Mouse (Mus musculus) intestine, postnatal 0 days (tissue): ENCODE measurements at regions not wholly inside any gene's neighbourhood (a gene's known extent, or its start where the extent isn't known, plus 50 kb on each side); places are given as distances from the start of the nearest gene placed in this dataset.

ENCODE experiments used
- ATAC-seq: fragments of 200-750 bp; cut with Nextera tagmentation; 2 replicates; pipeline ENCODE4 v1.8.0; 2017; ENCODE audit warnings: mild to moderate bottlenecking, moderate TSS enrichment, moderate library complexity
- H3K27ac ChIP-seq: fragments of 300-500 bp; sonication (generic); 2 replicates; pipeline ENCODE4 v1.5.1; 2014; ENCODE audit warnings: mild to moderate bottlenecking, low read depth, low read length, moderate library complexity
- H3K27me3 ChIP-seq: fragments of 300-500 bp; sonication (generic); replicated peaks from 2 replicates; pipeline ENCODE4 v1.6.1; 2014; ENCODE audit warnings: low read length, mixed read lengths; ENCODE audit not compliant: control insufficient read depth, insufficient read depth
- H3K36me3 ChIP-seq: fragments of 300-500 bp; sonication (generic); 2 replicates; pipeline ENCODE4 v1.6.1; 2014; ENCODE audit warnings: mild to moderate bottlenecking, moderate library complexity; ENCODE audit not compliant: control insufficient read depth, insufficient read depth
- H3K4me1 ChIP-seq: fragments of 300-500 bp; sonication (generic); replicated peaks from 2 replicates; pipeline ENCODE4 v1.6.1; 2014; ENCODE audit warnings: antibody characterized with exemption, low read length, mixed read lengths; ENCODE audit not compliant: control insufficient read depth, insufficient read depth
- H3K4me2 ChIP-seq: fragments of 300-500 bp; sonication (generic); replicated peaks from 2 replicates; pipeline ENCODE4 v1.6.1; 2014; ENCODE audit warnings: low read depth, mild to moderate bottlenecking, moderate library complexity
- H3K4me3 ChIP-seq: fragments of 300-500 bp; sonication (generic); 2 replicates; pipeline ENCODE4 v1.5.1; 2014; ENCODE audit warnings: low read depth, low read length
- H3K9ac ChIP-seq: fragments of 300-500 bp; sonication (generic); 2 replicates; pipeline ENCODE4 v1.6.1; 2014; ENCODE audit warnings: mild to moderate bottlenecking, low read depth, low read length
- H3K9me3 ChIP-seq: fragments of 300-500 bp; sonication (generic); 2 replicates; pipeline ENCODE4 v1.6.1; 2016; ENCODE audit warnings: mixed run types; ENCODE audit not compliant: control insufficient read depth
- CTCF ChIP-seq: sonication (generic); IDR thresholded peaks from 2 replicates; pipeline ENCODE4 v1.5.1; 2016; ENCODE audit warnings: low read depth, mild to moderate bottlenecking, control low read depth, antibody characterized with exemption, moderate library complexity
- WGBS: fragments of 180-500 bp; shearing (Covaris S2); extraction: QIAGEN DNeasy Blood & Tissue Kit; methylation state at CpG from one replicate; pipeline ENCODE4 v1.1.7; 2014; 5-methylcytosine and 5-hydroxymethylcytosine counted together

- ATAC-seq, result no peak
- Histone ChIP-seq H3K36me3 (no peaks in the 10 kb centered on the region), H3K9ac (no peak overlapping the region), H3K4me2 (no peak overlapping the region), H3K9me3 (no peaks in the 10 kb centered on the region), H3K27ac (no peak overlapping the region), H3K4me1 (no peaks in the 10 kb centered on the region), H3K4me3 (no peak overlapping the region), H3K27me3 (no peaks in the 10 kb centered on the region)
- TF ChIP-seq CTCF, result no peak
- 65% methylated on average over 25 of the region's 25 CpGs for WGBS
Observed at GRCm38 (mm10) chr10:126169095-126169873, 203.3 kb downstream of the Lrig3 start.

DNA sequence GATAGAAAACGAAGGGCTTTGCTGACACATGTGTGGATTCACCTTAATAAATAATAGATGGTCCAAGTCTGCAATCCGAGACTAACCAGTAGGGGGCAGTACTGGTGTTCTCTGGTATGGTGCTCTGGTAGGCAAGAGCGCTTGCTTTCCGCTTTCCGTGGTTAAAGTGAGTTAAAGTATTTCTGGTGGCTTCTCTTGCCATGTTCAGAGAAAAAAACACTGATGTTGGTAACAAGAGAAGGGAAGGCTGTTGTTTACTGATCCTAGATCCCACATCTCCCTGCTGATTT lies 203.9 kb downstream of the Lrig3 start:
- 71% methylated on average over 5 of the region's 5 CpGs for WGBS
- H3K9ac ChIP-seq, result no peak overlapping the region
- H3K4me3 ChIP-seq, result no peak overlapping the region
- ATAC-seq, result no peak
- no peaks in the 10 kb centered on the region for H3K9me3 ChIP-seq
- no peaks in the 10 kb centered on the region for H3K36me3 ChIP-seq
- H3K4me2 ChIP-seq, result no peak overlapping the region
- H3K27ac ChIP-seq, result no peak overlapping the region
- H3K4me1 ChIP-seq, result no peaks in the 10 kb centered on the region
- no peaks in the 10 kb centered on the region for H3K27me3 ChIP-seq
- TF ChIP-seq CTCF, result peak; percentile 43

DNA sequence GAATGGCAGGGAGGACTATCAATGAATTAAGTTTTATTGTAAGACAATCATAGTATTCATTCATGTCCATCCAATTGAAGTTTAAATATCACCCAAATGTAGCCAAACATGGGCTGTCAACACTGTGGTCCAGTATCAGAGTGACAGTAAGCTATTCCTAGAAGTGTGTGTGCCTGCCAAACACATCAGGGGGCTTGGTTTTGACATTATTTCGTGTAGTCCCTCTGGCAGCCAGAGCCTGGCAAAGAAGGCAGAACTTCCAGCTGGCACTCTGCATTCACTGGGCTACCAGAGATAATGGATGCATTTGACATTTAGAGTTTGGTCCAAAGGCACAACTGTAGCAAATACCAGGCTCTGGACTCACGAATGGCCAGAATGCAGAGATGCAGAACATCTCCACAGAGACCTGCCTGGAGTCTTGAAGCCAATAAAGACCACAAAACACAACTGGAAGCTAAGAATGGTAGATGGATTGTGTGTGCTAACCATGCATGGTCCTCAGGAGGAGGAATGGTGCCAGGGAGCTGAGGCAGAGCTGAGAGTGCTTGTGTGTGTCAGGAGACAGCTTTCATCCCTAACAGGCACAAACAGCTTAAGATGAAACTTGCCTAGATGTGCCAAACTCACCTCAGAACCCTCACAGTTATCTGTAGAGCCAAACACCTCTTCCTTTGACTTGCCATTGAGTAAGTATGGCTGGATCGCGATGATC lies 210.9 kb downstream of the Lrig3 start:
- WGBS, result 83% methylated on average over 4 of the region's 4 CpGs
- Histone ChIP-seq H3K27me3 (no peaks in the 10 kb centered on the region), H3K9ac (no peak overlapping the region), H3K36me3 (no peaks in the 10 kb centered on the region), H3K9me3 (no peaks in the 10 kb centered on the region), H3K4me2 (no peak overlapping the region), H3K4me1 (no peaks in the 10 kb centered on the region), H3K27ac (no peak overlapping the region), H3K4me3 (no peak overlapping the region)
- no peak for TF ChIP-seq CTCF
- no peak for ATAC-seq

GRCm38 (mm10) chr10:126182386-126182785 lies 216.4 kb downstream of the Lrig3 start:
- H3K9me3 ChIP-seq, result no peaks in the 10 kb centered on the region
- no peaks in the 10 kb centered on the region for H3K36me3 ChIP-seq
- ATAC-seq, result no peak
- no peaks in the 10 kb centered on the region for H3K27me3 ChIP-seq
- H3K4me3 ChIP-seq, result no peak overlapping the region
- H3K9ac ChIP-seq, result no peak overlapping the region
- no peaks in the 10 kb centered on the region for H3K4me1 ChIP-seq
- 90% methylated on average over 2 of the region's 2 CpGs for WGBS
- no peak overlapping the region for H3K27ac ChIP-seq
- no peak overlapping the region for H3K4me2 ChIP-seq
- TF ChIP-seq CTCF, result no peak

GRCm38 (mm10) chr10:126183961-126184360 lies 218.0 kb downstream of the Lrig3 start:
- H3K9me3 ChIP-seq, result no peaks in the 10 kb centered on the region
- H3K36me3 ChIP-seq, result no peaks in the 10 kb centered on the region
- TF ChIP-seq CTCF, result no peak
- ATAC-seq, result no peak
- no peaks in the 10 kb centered on the region for H3K4me1 ChIP-seq
- H3K4me2 ChIP-seq, result no peak overlapping the region
- no peak overlapping the region for H3K4me3 ChIP-seq
- WGBS, result 59% methylated on average over 2 of the region's 2 CpGs
- no peak overlapping the region for H3K27ac ChIP-seq
- H3K9ac ChIP-seq, result no peak overlapping the region
- no peaks in the 10 kb centered on the region for H3K27me3 ChIP-seq

- H3K27me3 ChIP-seq, result no peaks in the 10 kb centered on the region
- H3K27ac ChIP-seq, result no peak overlapping the region
- WGBS, result 82% methylated on average over 5 of the region's 5 CpGs
- H3K9ac ChIP-seq, result no peak overlapping the region
- no peak overlapping the region for H3K4me2 ChIP-seq
- no peaks in the 10 kb centered on the region for H3K36me3 ChIP-seq
- no peak for TF ChIP-seq CTCF
- H3K4me3 ChIP-seq, result no peak overlapping the region
- H3K9me3 ChIP-seq, result no peaks in the 10 kb centered on the region
- ATAC-seq, result no peak
- no peaks in the 10 kb centered on the region for H3K4me1 ChIP-seq
Observed at GRCm38 (mm10) chr10:126185410-126185809, 219.4 kb downstream of the Lrig3 start.
